Mouse (Mus musculus): ENCODE data around the gene Rec114.

Rec114 gene

DNA sequence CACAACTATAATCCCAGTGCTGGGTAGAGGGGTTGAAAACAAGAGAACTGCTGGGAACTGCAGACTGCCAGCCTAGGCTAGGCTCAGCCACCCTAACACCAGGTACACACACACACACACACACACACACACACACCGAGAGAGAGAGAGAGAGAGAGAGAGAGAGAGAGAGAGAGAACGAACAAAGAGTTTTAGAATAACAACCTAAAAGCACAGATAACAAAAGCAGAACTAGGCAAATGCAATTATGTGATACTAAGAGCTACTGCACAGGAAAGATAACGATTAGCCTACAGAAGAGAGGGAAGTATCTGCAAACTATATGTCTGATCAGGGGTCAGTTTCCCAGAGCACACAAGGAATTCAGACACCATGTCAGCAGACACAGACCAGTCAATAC lies 24.8 kb downstream of the Rec114 start:
- in situ Hi-C loops (cut with MboI; ENCODE audit: low sequenced_read_pairs), result no loop called here

- in situ Hi-C loops (cut with MboI; ENCODE audit: low sequenced_read_pairs), result no loop called here
These were observed 26.9 kb downstream of the Rec114 start for GRCm38 (mm10) chr9:58716886-58717285.

GRCm38 (mm10) chr9:58710642-58711041 lies 33.1 kb downstream of the Rec114 start:
- in situ Hi-C loops (cut with MboI; ENCODE audit: low sequenced_read_pairs), result no loop called here

DNA sequence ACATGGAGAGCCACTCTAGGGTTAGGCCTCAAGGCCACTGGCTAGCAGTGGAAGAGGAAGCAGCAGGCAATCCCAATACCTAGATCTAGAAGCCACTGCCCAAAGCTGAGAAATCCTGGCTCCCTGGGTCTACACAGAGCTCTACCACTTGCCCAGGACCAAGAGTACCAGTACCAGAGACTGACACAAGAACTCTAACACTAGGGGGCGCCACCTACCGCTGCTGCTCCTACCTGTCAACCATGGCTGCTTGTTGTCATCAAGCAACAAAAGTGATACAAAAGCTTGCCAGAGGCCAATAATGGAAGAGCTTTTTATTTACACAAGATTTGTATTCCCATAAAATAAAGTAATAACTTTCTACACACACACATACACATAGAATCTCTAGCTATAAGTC lies 33.8 kb downstream of the Rec114 start:
- in situ Hi-C loops (cut with MboI; ENCODE audit: low sequenced_read_pairs), result no loop called here

DNA sequence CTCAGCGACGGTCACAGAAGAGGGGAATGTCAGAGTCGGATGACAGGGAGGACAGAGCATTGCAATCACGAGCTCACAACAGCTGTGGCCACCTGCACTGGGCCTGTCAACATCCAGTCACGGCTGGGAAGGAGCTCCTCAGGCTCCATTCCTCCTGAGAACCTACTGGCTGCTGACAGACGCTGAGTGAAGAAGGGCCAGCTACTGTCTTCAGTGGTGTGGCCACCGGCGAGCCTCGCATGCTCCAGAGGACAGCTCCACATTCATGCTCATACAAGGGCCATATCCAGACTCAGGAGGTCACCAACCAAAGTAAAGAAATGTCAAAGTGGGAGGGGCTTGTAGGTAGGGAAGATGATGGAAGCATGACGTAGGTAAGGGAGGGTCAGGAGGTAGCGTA lies 36.0 kb downstream of the Rec114 start:
- in situ Hi-C loops (cut with MboI; ENCODE audit: low sequenced_read_pairs), result no loop called here

GRCm38 (mm10) chr9:58706024-58706423 lies 37.7 kb downstream of the Rec114 start:
- in situ Hi-C loops (cut with MboI; ENCODE audit: low sequenced_read_pairs), result no loop called here

GRCm38 (mm10) chr9:58703766-58704165 lies 40.0 kb downstream of the Rec114 start:
- in situ Hi-C loops (cut with MboI; ENCODE audit: low sequenced_read_pairs), result no loop called here

DNA sequence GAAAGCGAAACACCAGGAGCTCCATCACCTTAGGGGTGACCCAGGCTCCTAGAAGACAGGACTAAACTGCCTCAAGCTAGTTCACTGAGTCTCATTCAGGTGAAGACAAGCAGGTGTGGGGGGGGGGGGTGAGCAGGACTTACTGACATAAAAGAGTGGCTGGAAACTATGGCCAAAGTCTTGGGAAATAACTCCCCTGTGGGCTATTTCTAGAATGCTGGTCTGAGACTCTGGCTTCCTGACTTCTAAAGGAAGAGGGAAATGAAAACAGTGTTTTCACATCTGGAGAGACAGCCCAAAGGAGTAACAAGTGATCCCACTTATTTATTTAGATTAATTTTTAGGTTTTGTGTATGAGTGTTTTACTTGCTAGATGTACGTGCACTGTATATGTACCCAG lies 42.0 kb downstream of the Rec114 start:
- in situ Hi-C loops (cut with MboI; ENCODE audit: low sequenced_read_pairs), result no loop called here

GRCm38 (mm10) chr9:58698486-58698885 lies 45.3 kb downstream of the Rec114 start:
- in situ Hi-C loops (cut with MboI; ENCODE audit: low sequenced_read_pairs), result no loop called here

DNA sequence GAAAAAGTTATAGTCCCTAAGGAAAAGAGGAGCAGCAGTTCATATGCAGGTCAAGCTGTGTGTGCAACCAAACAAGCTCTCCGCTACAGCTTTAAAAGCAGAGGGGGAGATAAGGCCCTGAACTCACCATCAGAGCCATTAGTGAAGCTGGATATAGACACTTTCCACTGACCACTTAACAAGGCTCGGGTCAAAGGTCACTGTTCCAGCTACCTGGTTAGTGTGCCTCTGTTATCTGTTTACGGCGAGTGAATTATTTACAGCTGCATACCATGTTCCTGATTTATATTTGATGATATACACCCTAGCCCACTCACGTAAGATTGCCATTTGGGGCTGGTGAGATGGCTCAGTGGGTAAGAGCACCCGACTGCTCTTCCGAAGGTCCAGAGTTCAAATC lies 52.3 kb downstream of the Rec114 start:
- in situ Hi-C loops (cut with MboI; ENCODE audit: low sequenced_read_pairs), result no loop called here

DNA sequence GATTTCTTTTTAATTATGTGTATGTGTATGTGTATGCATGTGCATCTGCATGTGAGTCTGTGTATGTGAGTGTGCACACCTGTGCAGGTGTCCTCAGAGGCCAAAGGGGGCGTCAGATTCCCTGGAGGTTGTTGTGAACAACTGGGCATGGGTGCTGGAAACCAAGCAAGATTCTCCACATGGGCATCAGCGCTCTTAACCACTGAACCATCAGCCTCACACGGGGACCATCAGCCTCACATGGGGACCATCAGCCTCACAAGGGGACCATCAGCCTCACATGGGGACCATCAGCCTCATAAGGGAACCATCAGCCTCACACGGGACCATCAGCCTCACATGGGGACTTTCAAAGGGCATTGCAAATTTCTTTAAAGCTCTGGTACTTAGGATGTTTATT lies 53.1 kb downstream of the Rec114 start:
- in situ Hi-C loops (cut with MboI; ENCODE audit: low sequenced_read_pairs), result no loop called here

DNA sequence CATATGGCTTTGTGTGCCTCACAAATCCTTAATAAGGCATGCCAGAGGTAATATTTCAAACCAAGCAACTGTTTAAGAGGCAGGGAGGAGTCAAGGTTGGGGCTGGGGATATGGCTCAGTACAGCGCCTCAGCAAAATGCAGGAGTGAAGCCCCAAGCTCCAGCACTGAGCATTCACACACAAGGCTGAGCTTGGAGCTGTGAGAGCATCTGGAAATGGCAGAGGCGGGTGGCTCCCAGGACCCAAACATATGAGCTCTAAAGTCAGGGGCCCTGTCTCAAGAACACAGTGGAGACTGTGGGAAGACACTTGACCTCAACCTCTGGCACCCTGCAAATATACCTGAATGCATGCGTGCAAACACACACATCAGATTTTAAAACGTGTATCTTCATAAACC lies 55.7 kb downstream of the Rec114 start:
- in situ Hi-C loops (cut with MboI; ENCODE audit: low sequenced_read_pairs), result no loop called here

DNA sequence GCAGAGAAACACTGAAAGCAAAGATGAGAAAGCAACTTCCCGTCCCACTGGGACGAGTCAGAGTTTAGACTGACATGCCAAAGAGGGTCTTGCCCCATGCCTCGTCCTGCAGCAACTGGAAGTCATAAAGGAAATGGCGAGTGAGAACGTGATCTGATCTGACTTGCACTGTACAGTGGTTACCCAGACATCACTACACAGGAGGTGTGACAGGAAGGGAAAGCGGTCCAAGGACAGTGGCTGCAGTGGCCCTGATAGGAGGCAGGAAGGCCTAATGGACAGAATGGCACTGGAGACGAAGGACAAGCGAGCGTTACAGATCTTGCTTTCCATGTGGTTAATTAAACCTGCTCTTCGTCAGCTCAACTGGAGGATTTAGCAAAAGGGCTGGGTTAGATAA lies 58.5 kb downstream of the Rec114 start:
- in situ Hi-C loops (cut with MboI; ENCODE audit: low sequenced_read_pairs), result no loop called here

DNA sequence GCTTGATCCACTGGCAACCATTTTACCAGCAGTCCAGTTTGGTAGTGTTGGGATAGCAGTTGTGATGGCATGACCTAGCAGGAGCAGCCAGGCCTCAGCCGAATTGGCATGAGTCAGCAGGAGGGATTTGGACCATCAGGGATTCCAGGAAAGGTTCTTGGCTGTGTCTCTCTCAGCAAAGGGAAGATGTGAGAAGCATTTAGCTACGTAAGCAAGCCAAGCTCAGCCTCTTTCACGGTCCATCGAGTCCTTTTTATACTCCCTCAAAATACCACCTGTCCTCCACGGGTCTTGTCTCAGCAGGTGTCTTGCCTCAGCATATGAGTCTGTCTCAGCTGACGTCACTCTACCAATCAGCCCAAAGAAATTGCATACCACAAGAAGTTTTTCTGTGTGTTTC lies 60.4 kb downstream of the Rec114 start:
- in situ Hi-C loops (cut with MboI; ENCODE audit: low sequenced_read_pairs), result no loop called here

DNA sequence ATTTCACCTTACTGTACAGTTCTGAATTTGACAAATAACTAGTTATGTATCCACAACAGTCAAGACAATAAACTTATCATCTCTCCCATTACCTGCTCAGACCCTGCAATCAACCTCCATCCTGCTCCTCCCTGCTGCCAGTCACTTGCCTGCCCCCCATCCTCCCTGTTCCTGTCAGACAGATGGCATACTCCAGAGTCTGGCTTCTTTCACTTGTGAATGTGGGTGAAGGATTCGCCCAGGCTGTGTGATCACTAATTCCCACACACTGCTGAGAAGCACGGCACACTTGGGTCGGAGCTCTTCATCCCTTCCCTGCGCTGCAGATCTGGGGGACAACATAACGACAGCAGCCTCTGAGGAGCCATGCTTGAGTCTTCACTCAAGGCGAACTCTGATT lies 61.7 kb downstream of the Rec114 start:
- in situ Hi-C loops (cut with MboI; ENCODE audit: low sequenced_read_pairs), result no loop called here

- in situ Hi-C loops (cut with MboI; ENCODE audit: low sequenced_read_pairs), result no loop called here
These were observed 62.4 kb downstream of the Rec114 start for GRCm38 (mm10) chr9:58681411-58681810.

DNA sequence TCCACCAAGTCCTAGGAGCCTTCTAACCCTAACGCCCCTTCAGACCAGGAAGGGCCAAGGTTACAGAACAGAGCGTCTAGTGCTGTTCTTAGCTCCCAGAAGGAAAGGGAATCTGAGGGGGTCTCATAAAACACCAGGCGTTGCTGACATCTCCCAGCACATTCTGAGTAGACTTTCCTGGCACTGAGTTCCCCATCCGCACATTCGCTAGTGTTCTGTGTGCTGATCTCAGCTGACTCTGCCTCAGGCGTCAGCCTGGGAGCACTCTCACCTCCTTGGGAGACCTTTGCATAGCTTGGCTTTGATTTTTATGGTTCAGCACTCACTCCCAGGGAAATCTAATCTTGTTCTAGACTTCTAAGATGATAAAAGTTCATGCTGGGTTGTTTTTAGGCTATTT lies 68.4 kb downstream of the Rec114 start:
- in situ Hi-C loops (cut with MboI; ENCODE audit: low sequenced_read_pairs), result no loop called here

GRCm38 (mm10) chr9:58674736-58675135 lies 69.0 kb downstream of the Rec114 start:
- in situ Hi-C loops (cut with MboI; ENCODE audit: low sequenced_read_pairs), result no loop called here

DNA sequence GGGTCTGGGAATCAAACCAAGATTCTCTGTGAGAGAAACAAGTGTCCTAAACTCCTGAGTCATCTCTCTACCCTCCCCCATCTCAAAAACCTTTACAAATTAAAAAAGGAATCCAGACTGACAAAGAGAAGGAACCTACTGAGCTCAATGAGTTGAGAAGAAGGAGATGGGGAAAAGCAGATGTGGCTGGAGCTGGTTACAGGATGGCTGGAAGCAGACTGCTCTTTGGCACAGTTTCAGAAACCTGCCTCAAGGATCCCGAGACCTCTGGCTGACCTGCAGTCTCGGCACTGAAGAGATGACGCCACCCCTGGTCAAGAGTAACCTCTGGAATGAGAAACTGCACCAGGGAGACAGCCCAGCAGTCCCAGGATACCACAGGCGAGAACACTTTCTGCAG lies 71.3 kb downstream of the Rec114 start:
- in situ Hi-C loops (cut with MboI; ENCODE audit: low sequenced_read_pairs), result no loop called here

GRCm38 (mm10) chr9:58669819-58670218 lies 73.9 kb downstream of the Rec114 start:
- in situ Hi-C loops (cut with MboI; ENCODE audit: low sequenced_read_pairs), result no loop called here

DNA sequence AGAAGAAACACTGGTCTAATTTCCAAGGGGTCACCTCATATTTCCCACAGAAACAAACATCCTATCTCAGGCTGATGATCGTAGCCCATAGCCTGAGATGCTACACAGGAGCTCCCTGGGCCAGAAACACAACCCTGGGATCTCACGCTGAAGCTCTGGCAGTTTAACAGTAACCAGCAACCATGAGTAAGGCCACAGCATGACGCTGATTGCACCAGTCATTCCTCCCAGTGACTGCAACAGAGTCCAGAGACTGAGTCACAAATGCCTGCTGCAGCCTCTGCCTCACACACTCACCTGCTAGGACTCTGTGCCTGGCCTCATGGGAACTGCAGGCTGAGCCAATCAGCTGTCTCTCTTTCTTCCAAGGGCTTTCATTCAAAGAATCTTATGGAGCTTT lies 74.7 kb downstream of the Rec114 start:
- in situ Hi-C loops (cut with MboI; ENCODE audit: low sequenced_read_pairs), result no loop called here

DNA sequence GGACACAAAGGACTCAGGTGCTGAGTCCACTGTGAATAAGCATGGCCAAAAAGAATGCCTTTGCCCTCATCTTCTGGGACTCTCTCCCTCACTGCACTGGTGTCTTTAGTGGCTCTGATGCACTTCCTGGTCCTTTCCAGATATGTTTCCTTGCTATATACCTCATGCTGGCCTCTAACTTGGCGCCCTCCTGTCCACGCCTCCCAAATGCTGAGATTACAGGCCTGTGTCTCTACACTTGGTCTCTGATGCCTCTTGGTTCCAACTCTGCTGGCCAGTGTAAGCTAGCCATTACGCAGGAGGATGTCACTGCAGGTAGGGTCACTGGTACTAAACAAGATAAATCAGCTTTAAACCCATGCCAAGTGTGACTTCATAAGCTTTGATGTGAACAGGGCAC lies 75.6 kb downstream of the Rec114 start:
- in situ Hi-C loops (cut with MboI; ENCODE audit: low sequenced_read_pairs), result no loop called here

- in situ Hi-C loops (cut with MboI; ENCODE audit: low sequenced_read_pairs), result no loop called here
These were observed 76.5 kb downstream of the Rec114 start for GRCm38 (mm10) chr9:58667244-58667643.

GRCm38 (mm10) chr9:58666191-58666590 lies 77.6 kb downstream of the Rec114 start:
- in situ Hi-C loops (cut with MboI; ENCODE audit: low sequenced_read_pairs), result no loop called here
